Mouse (Mus musculus): ENCODE measurements around the gene Spry2. TPM values are rescaled to one million over a fixed set of nuclear protein-coding genes. Genes with fewer than 3 reads are reported as not detected.

Spry2 gene
- polyA plus RNA-seq (2017; shearing (Covaris generic)), result under 1 TPM in 1 of 2 experiments, not detected in 1; 0.38 TPM

DNA sequence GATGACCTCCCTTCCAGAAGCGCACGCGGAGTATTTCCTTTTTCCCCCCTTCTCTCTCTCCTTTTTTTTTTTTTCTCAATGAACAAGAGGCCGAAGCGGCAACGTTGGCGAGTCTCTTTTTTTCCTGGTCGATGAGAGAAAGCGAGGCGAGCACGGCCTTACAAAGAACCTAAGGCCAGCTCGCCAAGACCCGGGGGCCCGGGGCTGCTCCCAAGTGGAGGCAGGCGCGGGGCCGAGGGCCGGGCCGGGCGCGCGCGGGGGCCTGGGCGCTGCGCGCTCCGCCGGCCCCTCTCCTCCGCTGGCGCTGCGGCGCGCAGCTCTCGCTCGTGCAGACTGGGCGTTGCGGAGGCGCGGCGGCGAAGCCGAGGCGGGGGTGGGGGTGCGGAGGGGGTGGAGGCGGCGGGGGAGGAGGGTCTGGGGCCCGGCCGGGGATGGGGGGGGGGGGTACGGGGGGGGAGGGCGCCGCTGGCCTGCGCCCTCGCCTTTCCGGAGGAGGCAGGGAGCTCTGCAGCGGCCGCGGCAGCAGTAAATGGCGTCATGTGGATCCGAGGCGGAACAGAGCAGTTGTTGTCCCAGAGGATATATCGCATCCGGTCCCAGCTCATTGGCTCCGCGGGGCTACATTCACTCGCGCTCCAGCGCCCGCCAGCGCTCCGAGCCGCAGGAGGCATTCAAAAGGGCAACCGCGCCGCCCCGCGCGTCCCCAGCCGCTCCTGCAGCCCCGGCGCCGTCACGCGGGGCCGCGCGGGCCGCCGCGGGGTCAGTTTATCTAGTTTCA, at the start of gene Spry2:
TSS of gene Spry2 (minus strand) at position 29 of the 778 bp plus-strand sequence.

Other genes with a start within 250 kb of the Spry2 start
- under 1 TPM in 1 of 2 experiments, not detected in 1; 0.61 TPM for gene Trim52, start 209.4 kb upstream of the Spry2 start, polyA plus RNA-seq (2017; shearing (Covaris generic))

Measured in activated CD4-positive, CD25-positive, alpha-beta regulatory T cell (primary cell).